Mouse (Mus musculus): ENCODE data around the gene Nupl2.

Nupl2 gene

GRCm38 (mm10) chr5:24164789-24165445 lies at the start of gene Nupl2:
Gene Nupl2 (plus strand): TSS chr5:24164963.
- DNase-seq (ENCODE audit: low spot score in 2 of 2), result peak; percentile 86 to 90

DNA sequence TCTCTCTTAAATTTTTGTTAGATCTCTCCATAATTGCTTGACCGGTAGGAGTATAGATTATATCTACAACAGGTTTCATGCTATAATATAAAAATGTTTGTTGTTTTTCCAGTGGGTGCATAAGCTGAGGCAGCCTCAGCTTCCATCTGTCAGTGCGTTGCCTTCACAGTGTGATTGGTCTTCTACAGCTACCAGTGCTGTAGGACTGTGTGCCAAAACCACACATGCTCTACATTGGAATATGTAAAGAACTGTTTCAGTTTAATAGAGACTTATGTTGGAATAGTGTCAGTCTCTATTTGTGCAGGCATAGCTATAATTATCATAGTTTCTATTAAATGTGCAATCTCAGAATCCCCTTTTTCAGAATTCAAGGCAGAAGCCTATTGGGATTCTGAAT lies 42.5 kb upstream of the Nupl2 start:
- no peak for DNase-seq (ENCODE audit: low spot score in 2 of 2)

- DNase-seq (ENCODE audit: low spot score in 2 of 2), result no peak
Measured at GRCm38 (mm10) chr5:24124175-24124574, 40.6 kb upstream of the Nupl2 start.

DNA sequence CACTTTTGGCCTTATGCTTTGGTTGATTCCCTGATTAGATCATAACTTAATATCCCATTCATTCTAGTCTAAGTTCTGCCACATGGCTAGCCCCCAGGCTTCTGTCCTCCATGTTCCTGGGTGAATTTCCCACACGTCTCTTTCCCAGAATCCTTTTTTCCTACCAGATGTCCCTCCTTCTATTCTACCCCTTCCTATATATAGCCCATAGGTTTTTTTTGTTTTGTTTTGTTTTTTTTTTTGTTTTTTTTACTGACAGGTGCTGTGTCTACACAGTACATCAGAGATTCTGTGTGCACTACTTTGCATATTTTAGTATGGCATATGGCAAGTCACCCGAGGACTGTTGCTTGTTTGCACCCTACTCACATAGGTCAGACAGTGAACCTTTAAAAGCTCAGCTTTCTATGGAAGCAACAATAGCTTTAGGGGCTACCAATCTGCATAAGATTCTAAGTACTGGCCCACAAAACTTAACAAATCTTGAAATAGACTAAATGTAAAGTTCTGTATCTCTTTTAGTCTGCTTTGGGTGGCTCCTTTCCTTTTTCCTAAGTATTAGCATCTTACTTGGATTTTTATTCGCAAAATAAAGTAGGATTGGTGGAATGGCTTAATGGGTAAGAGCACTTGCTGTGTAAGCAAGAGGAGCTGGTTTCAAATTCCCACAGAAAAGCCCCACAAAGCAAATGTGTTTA lies 40.0 kb upstream of the Nupl2 start:
- no peak for DNase-seq (ENCODE audit: low spot score in 2 of 2)

DNA sequence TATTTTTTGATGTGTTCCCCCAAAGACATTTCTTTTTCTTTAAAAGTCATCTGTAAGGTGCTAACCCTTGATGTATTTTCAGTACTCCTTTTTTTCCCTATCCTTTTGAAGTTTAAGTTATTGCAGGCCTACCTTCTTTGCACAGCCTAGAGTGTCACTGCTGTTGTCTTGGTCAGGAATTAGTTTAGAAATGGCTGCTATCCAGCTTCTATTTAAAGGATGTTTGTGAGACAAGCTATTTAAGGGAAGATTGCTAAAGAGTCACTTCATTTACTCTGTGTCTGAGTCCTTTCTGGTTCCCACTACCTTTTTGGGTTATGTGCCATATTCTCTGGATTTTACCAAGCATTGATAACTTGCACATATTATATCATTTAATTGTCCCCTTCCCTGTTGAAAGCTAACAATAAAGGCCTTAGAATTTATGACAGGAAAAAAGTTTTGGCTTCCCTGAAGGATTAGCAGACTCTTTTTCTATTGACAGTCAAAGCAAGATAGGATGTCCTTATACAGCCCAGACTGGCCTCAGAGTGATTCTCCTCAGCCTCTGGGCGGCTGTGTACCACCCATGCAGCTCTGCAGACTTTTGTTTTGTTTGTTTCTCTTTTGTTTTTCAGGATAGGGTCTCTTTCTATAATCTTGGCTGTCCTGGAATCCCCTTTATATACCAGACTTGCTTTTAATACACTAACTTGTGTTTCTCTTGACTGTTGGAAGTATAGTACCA lies 38.7 kb upstream of the Nupl2 start:
- DNase-seq (ENCODE audit: low spot score in 2 of 2), result no peak

DNA sequence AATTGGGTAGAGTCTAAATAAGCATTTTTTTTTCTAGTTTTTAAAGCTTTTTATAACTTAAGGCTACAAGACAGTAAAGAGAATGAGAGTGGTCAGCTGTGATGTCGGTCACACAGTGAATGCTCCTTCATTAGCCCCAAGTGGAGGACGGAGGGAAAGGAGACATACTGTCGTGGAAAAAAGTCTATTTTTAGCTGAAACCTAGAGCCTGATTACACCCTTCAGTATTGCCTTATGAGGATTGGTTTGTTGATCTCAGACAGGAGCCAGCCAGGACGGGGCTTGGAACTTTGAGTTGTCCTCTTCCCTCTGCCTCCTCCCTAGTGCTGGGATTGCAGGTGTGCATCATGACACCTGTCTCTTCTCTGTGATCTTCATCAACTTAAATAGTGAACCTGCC lies 37.8 kb upstream of the Nupl2 start:
- no peak for DNase-seq (ENCODE audit: low spot score in 2 of 2)

- DNase-seq (ENCODE audit: low spot score in 2 of 2), result no peak
Measured at GRCm38 (mm10) chr5:24146964-24147363, 17.8 kb upstream of the Nupl2 start.

GRCm38 (mm10) chr5:24152199-24152598 lies 12.6 kb upstream of the Nupl2 start:
- DNase-seq (ENCODE audit: low spot score in 2 of 2), result no peak

GRCm38 (mm10) chr5:24156774-24157173 lies 8.0 kb upstream of the Nupl2 start:
- no peak for DNase-seq (ENCODE audit: low spot score in 2 of 2)

GRCm38 (mm10) chr5:24167263-24167662 lies 2.5 kb downstream of the Nupl2 start:
- no peak for DNase-seq (ENCODE audit: low spot score in 2 of 2)

DNA sequence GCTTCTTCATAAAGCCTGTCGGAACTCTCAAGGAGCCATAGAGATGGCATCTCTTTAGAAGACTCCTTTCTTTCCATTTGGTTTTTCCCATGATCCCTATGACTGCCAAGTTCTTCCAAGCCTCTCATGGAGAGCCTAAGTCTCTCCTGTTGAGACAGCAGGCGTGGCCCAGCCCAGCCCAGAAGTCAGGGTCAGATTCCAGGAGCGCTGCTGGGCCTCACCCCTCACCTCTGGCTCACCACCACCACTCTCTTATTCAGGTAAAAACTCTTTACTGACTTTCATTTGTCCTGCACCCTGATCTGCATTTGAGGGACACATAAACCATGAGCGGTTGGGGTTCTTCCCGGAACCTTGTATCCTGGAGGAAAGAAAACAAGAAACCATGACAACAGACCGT lies 5.1 kb downstream of the Nupl2 start:
- DNase-seq (ENCODE audit: low spot score in 2 of 2), result no peak

DNA sequence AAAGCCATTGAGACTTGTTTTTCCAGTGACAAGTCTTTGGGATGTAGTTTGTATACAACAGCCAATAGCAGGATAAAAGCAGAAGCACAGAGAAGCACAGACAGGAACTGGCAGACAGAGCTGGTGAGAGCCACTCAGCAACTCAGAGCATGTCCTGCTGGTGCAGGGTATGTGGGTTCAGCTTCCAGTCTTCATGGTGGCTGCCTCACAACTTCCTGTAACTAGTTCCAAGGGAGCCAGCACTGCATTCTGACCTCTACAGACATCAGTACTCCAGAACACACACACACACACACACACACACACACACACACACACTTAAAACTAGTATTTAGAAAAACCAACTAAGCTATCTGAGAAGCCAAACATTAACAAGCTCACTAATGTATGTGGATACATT lies 7.3 kb downstream of the Nupl2 start:
- DNase-seq (ENCODE audit: low spot score in 2 of 2), result no peak

GRCm38 (mm10) chr5:24181514-24182295 lies 16.9 kb downstream of the Nupl2 start:
- no peak for DNase-seq (ENCODE audit: low spot score in 2 of 2)

DNA sequence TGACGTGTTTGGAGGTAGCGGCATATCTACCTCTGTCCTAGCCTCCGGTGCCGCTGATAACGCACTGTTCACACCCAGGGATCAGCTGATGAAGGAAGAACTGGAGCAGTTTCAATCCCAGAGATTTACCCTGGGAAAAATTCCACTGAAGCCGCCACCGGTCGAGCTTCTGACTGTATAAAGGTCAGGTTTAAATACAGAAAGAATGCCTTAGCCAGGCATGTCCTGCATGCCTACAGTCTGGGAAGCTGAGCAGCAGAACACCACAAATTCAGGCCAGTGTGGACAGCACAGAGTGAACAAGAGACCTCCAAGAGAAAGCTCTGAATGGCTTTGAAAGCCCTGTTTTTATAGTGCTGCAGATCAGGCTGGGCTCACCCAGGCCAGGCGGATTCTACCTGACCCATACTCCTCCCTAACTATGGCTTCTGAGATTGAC lies 17.6 kb downstream of the Nupl2 start:
- no peak for DNase-seq (ENCODE audit: low spot score in 2 of 2)

DNA sequence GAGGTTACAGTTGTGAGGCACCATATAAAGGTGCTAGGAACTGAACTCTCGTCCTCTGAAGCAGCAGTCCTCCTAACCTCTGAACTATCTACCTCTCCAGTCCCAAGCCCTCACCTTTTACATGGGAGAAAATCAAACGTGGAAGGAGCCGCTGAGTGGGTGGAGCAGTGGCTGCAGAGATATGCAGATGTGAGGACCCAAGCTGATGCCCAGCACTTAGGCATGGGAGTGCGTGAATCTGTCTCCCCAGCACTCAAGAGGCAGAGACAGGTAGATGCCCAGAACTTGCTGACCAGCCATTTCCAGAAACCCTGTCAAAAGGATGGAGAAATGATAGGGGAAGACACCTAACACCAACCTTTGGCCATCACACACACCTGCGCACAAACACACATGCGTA lies 18.3 kb downstream of the Nupl2 start:
- no peak for DNase-seq (ENCODE audit: low spot score in 2 of 2)

- DNase-seq (ENCODE audit: low spot score in 2 of 2), result no peak
Measured at GRCm38 (mm10) chr5:24184011-24184410, 19.2 kb downstream of the Nupl2 start.

- no peak for DNase-seq (ENCODE audit: low spot score in 2 of 2)
Measured at GRCm38 (mm10) chr5:24188476-24188875, 23.7 kb downstream of the Nupl2 start.

- DNase-seq (ENCODE audit: low spot score in 2 of 2), result no peak
Measured at GRCm38 (mm10) chr5:24191821-24192220, 27.1 kb downstream of the Nupl2 start.

DNA sequence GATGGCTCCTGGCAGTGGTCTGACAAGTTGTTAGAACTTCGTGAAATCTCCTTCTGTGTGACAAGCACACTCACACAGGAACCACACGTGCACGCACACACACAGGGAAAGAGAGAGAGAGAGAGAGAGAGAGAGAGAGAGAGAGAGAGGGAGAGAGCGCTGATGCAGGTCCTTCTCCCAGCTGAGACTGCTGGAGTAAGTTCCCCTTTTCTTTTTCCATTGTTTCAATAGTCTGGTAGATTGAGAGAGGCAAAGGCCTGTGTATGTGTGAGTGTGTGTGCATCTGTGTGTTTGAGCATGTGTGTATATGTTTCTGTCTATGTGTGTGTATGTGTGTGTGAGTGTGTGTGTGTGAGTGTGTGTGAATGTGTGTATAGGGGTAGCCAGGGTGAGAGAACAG lies 36.2 kb downstream of the Nupl2 start:
- DNase-seq (ENCODE audit: low spot score in 2 of 2), result no peak

DNA sequence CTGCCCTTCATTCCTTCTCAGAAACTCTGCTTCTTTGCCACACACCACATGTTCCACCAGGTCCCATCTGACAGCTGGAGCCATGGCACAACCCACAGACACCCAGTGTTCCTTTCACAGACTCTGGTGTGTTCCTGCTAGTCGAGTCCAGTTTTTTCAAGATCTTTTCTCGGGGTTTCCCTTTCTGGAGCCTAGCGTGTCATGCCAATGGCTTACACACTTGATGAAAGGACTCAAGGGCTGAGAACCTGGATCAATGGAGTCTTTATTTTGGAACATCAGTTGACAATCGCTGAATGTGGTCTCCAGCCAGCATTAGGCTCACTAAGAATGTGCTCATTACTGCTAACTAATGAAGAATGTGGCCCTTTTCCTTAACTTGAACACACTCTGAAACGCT lies 37.7 kb downstream of the Nupl2 start:
- DNase-seq (ENCODE audit: low spot score in 2 of 2), result no peak

DNA sequence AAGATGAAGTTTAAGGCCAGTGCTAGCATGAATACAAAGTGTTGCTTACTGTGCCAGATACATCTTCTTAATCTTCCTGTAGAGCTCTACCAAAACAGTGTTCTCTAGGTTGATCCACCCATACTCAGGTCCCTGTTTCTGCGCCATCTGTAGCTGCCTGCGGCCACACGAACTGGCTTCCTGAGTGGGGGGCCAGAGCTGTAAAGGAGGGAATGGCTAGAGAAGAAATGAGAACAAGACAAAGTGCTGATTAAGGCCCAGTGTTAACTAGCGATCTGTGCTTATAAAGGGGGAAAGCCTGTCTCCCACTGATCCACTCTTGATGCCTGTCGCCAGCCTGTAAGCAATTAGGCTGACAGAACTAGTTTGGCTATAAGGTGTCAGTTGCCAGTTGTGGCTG lies 38.5 kb downstream of the Nupl2 start:
- DNase-seq (ENCODE audit: low spot score in 2 of 2), result no peak

- DNase-seq (ENCODE audit: low spot score in 2 of 2), result no peak
Measured at GRCm38 (mm10) chr5:24207965-24208364, 43.2 kb downstream of the Nupl2 start.

Data from urinary bladder, adult 18-20 months (tissue).